Mouse (Mus musculus) megakaryocyte, embryonic 14.5 days (primary cell): ENCODE data around the gene Rnase1. TPM values are rescaled to one million over a fixed set of nuclear protein-coding genes. Genes with fewer than 3 reads are reported as not detected.
"Not testable (repeated sequence)": the region's sequence is repeated elsewhere in the genome, so short reads cannot be mapped to it uniquely, and the experiment has no call there.

Experiments used
- H3K27me3 ChIP-seq: replicated peaks from 2 replicates; pipeline ENCODE3; 2012; ENCODE audit warnings: inconsistent platforms
- H3K36me3 ChIP-seq: replicated peaks from 2 replicates; pipeline ENCODE3; 2012; ENCODE audit warnings: low read length, inconsistent platforms, mixed read lengths
- H3K4me1 ChIP-seq: 2 replicates; pipeline ENCODE4 v1.6.1; 2012; ENCODE audit warnings: inconsistent platforms
- H3K4me3 ChIP-seq: replicated peaks from 2 replicates; pipeline ENCODE3; 2012; ENCODE audit warnings: moderate library complexity, mild to moderate bottlenecking, inconsistent platforms
- H3K9me3 ChIP-seq: 2 replicates; pipeline ENCODE4 v1.6.1; 2012; ENCODE audit warnings: inconsistent platforms
- FLI1 ChIP-seq: IDR thresholded peaks from 2 replicates; pipeline ENCODE4 v1.6.1; 2012; ENCODE audit warnings: low read length, inconsistent platforms, mixed read lengths
- GATA1 ChIP-seq: IDR thresholded peaks from 3 replicates; pipeline ENCODE4 v1.6.1; 2012; ENCODE audit warnings: mixed read lengths, low read length, inconsistent platforms, borderline replicate concordance
- polyA plus RNA-seq: library from polyadenylated mRNA; stranded (reverse); fragments of >175 nt; gene quantifications from 2 replicates; pipeline ENCODE4 v1.2.3, GENCODE M21; 2012; ENCODE audit warnings: low replicate concordance; ENCODE audit not compliant: insufficient read depth

Rnase1 gene
- not detected in 2 replicates for polyA plus RNA-seq

GRCm38 (mm10) chr14:51146685-51147084, at the start of gene Rnase1:
TSS of gene Rnase1 (minus strand) at chr14:51146785.
- no peaks in the 10 kb centered on the region for H3K36me3 ChIP-seq
- no peaks in the 10 kb centered on the region for H3K9me3 ChIP-seq
- H3K4me3 ChIP-seq = no peak within 1 kb of the TSS
- TF ChIP-seq GATA1 (no peak), FLI1 (no peak)
- peaks cover 9% of the 10 kb centered on the region for H3K27me3 ChIP-seq
- H3K4me1 ChIP-seq = peaks cover 10% of the 10 kb centered on the region; the same call in 1 of the 2 replicates

DNA sequence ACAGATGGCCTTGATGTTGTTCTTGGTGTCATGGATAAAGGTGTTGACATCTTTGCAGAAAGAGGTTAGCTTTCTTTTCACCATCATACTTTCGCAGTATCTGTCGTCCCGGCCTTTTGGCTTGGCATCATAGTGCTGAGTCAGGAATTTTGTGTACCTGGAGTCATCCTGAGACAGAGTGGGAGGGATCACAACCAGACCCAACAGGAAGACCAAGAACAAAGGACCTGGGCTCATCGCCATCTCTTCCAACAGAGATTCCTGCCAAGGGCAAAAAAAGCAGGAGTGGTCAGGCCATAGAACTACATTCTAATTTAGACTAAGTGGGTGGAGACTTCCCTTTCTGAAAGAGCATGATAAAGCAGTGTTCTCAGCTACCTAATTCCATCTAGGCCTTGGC, 49.1 kb upstream of the Rnase1 start:
- no peaks in the 10 kb centered on the region for H3K36me3 ChIP-seq
- H3K4me1 ChIP-seq = peaks cover 7% of the 10 kb centered on the region
- H3K27me3 ChIP-seq = no peaks in the 10 kb centered on the region
- H3K9me3 ChIP-seq = no peaks in the 10 kb centered on the region
- no peak overlapping the region for H3K4me3 ChIP-seq
- no peak for TF ChIP-seq FLI1
- no peak for TF ChIP-seq GATA1

DNA sequence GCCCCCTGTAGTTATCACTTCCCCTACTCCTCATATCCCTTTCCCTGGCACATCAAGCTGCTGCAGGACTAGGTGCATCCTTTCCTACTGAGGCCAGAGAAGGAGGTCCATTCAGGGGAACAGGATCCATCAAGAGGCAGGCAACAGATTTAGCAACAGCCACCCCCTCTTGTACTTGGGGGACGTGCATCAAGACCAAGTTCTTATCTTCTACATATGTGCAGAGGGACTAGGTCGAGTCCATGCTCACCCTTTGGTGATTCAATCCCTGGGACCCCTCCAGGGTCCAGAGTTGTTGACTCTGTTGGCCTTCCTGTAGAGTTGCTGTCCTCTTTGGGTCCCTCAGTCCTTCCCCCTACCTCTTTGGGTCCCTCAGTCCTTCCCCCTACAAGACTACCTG, 34.5 kb upstream of the Rnase1 start:
- not testable (repeated sequence) for H3K4me1 ChIP-seq, H3K27me3 ChIP-seq, H3K9me3 ChIP-seq, H3K4me3 ChIP-seq, H3K36me3 ChIP-seq

DNA sequence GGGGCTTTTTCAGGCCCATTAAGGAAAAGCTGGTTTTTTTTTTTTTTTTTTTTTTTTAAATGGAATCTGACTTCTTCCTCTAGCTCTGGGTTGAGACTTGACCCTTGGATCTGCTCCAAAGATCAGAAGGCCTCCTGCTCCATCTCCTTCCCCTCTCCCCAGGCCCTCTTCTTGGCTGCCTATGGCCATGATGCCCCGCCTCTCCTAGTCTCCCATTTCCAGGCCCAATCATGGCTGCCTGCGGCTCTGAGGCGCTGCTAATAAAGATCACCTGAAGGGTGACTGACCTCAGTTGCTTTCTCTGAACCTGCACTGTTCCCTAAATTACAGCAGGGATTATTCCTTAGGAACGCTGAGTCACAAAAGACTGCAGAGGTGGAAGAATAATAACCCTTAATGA, 27.3 kb upstream of the Rnase1 start:
- H3K4me1 ChIP-seq = no peaks in the 10 kb centered on the region
- TF ChIP-seq FLI1 (no peak), GATA1 (no peak)
- no peaks in the 10 kb centered on the region for H3K36me3 ChIP-seq
- H3K4me3 ChIP-seq = no peak overlapping the region
- H3K27me3 ChIP-seq = no peaks in the 10 kb centered on the region
- H3K9me3 ChIP-seq = no peaks in the 10 kb centered on the region

GRCm38 (mm10) chr14:51172947-51173346, 26.4 kb upstream of the Rnase1 start:
- not testable (repeated sequence) for H3K4me3 ChIP-seq, H3K27me3 ChIP-seq, H3K4me1 ChIP-seq, H3K9me3 ChIP-seq, H3K36me3 ChIP-seq

DNA sequence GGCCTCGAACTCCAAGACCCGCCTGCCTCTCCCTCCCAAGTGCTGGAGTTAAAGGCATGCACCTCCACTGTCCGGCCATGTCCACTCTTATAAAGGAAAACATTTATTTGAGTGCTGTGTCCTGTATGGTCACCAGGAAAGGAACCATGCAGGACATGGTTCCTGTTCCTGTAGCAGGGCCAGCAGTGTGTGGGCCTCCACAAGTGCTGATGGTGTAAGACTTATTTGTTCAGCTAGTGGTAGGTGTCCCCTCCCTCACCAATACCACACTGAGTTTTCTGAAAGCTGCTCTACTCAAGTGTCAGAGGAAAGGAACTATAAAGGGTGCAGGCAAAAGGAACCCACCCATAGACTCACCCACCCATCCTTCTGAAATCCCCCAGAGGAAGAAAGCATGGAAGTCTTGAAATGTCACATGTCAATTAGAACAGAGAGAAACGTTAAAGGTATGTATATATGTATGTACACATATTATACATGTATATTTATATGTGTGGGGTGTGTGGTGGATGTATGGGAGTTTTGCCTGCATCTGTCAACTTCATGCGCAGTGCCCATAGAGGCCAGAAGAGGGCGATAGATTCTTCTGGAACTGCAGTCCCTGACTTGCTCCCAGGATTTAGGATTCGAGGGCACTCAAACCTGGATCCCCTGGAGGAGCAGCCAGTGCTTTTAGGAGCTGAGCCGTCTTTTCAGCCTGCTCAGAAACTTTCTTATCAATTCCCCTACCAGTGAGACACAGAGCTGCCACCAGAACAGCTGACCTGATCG, 25.7 kb upstream of the Rnase1 start:
- not testable (repeated sequence) for H3K4me3 ChIP-seq

GRCm38 (mm10) chr14:51166068-51166467, 19.5 kb upstream of the Rnase1 start:
- no peaks in the 10 kb centered on the region for H3K27me3 ChIP-seq
- H3K4me3 ChIP-seq = no peak overlapping the region
- H3K4me1 ChIP-seq = no peaks in the 10 kb centered on the region
- peaks cover 4% of the 10 kb centered on the region; the same call in 1 of the 2 replicates for H3K9me3 ChIP-seq
- TF ChIP-seq GATA1 (no peak), FLI1 (no peak)
- no peaks in the 10 kb centered on the region for H3K36me3 ChIP-seq

More for the DNA sequence above, 25.7 kb upstream of the Rnase1 start:
- H3K9me3 ChIP-seq, H3K36me3 ChIP-seq, H3K4me1 ChIP-seq, H3K27me3 ChIP-seq: not testable (repeated sequence)

DNA sequence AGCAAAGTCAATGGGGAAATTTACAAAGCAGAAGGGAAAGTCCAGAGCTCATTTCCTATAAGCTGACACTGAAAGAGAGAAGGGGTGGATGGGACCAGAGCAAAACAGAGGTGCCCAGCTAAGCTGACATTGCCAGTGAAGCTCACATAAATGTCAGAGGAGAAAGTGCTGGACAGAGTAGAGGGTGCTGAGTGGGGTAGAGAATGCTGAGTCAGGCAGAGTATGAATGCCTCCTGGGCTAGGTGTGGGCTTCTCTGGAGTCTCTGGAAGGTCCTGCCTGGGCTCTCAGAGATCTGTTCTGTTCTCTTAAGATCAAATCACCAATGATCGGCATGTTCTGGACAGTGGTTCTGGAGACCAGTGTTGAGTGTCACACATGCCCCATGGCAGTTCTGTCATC, 18.9 kb upstream of the Rnase1 start:
- H3K4me1 ChIP-seq = no peaks in the 10 kb centered on the region
- H3K4me3 ChIP-seq = no peak overlapping the region
- no peaks in the 10 kb centered on the region for H3K27me3 ChIP-seq
- H3K9me3 ChIP-seq = peaks cover 4% of the 10 kb centered on the region; the same call in 1 of the 2 replicates
- TF ChIP-seq GATA1 (no peak), FLI1 (no peak)
- no peaks in the 10 kb centered on the region for H3K36me3 ChIP-seq

DNA sequence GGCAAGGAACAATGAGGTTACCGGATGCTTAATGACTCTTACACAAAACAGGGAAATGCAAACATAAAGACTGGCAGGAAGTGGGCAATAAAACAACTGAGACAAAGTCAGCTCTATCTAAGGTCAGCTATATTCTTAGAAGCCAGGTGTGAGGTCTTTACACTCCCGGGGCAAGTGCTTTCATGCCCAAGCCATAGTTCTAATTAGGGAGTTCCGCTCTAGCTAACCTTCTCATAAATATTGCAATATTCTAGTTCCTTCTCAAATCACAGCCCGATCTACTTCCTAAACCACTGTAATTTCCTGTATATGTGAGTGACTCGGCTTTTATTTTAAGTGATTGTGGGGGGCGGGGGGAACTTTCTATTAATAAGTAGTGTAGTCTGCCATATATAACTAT, 16.7 kb upstream of the Rnase1 start:
- H3K27me3 ChIP-seq, H3K4me3 ChIP-seq, H3K9me3 ChIP-seq, H3K36me3 ChIP-seq, H3K4me1 ChIP-seq: not testable (repeated sequence)

DNA sequence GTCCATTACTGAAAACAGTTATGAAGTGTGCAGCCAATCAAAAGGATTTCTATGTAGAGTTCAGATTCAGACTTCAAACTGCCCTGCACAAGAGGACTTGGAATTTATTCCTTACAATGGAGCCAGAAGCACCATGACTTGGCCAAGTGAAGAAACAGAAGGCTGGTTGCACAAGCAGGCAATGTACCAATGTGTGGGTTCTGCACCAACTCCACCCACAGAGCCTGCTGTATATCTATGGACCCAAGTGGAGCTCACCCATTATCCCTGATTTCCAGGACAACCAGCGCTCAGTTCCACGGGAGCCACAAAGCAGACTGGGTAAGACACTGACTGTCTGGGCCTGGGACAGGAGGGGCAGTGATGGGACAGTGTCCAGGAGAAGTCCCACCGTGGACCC, 15.4 kb upstream of the Rnase1 start, which contains the start of gene Rnase2b:
Gene Rnase2b (plus strand): TSS at position 285 of the 400 bp plus-strand sequence.
- H3K36me3 ChIP-seq, H3K9me3 ChIP-seq, H3K27me3 ChIP-seq, H3K4me1 ChIP-seq, H3K4me3 ChIP-seq: not testable (repeated sequence)

DNA sequence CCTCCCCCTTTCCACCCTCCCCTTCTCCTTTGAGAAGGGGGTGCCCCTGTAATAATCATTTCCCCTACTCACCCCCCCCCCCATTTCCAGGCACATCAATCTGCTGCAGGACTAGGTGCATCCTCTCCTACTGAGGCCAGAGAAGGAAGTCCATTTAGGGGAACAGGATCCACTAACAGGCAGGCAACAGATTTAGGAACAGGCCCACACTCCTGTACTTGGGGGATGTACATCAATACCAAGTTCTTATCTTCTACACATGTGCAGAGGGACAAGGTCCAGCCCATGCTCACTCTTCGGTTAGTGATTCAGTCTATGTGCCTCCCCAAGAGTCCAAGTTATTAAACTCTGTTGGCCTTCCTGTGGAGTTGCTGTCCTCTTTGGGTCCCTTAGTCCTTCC, 10.5 kb upstream of the Rnase1 start:
- no peaks in the 10 kb centered on the region for H3K9me3 ChIP-seq
- H3K36me3 ChIP-seq = no peaks in the 10 kb centered on the region
- no peaks in the 10 kb centered on the region for H3K27me3 ChIP-seq
- TF ChIP-seq GATA1 (no peak), FLI1 (no peak)
- H3K4me1 ChIP-seq = 0 out of 2 replicates have a peak, but pooled peaks cover 3% of the 10 kb centered on the region
- H3K4me3 ChIP-seq = no peak overlapping the region
